Mouse (Mus musculus) megakaryocyte progenitor cell, adult 5-6 weeks (primary cell): ENCODE data around the gene Cntnap2. TPM values are rescaled to one million over a fixed set of nuclear protein-coding genes. Genes with fewer than 3 reads are reported as not detected.
"Not testable (repeated sequence)": the region's sequence is repeated elsewhere in the genome, so short reads cannot be mapped to it uniquely, and the experiment has no call there.

Source experiments
- ATAC-seq: replicated peaks from 2 replicates; pipeline ENCODE4 v1.8.0; 2016; ENCODE audit warnings: mild to moderate bottlenecking, moderate TSS enrichment, inconsistent platforms; ENCODE audit not compliant: poor library complexity
- total RNA-seq, 2 experiments: library from RNA; stranded (forward) in 1 of 2; stranded (reverse) in 1 of 2; fragments of 157-497, 149-512 nt in 1 of 2; fragments of 200-1000 nt in 1 of 2; gene quantifications; 2 replicates each; pipeline versions ENCODE4 v1.2.3 to v1.2.4; 2015 to 2017

The Cntnap2 gene
- total RNA-seq, 2 experiments from 2014 or later = not detected

- ATAC-seq = not testable (repeated sequence)
Observed at GRCm38 (mm10) chr6:47223578-47223977, 2164.4 kb downstream of the Cntnap2 start.

GRCm38 (mm10) chr6:47225391-47225790, 2166.2 kb downstream of the Cntnap2 start:
- not testable (repeated sequence) for ATAC-seq

GRCm38 (mm10) chr6:47227601-47228000, 2168.4 kb downstream of the Cntnap2 start:
- ATAC-seq = no peak

GRCm38 (mm10) chr6:47228676-47229317, 2169.6 kb downstream of the Cntnap2 start:
- no peak for ATAC-seq

- no peak for ATAC-seq
Observed at GRCm38 (mm10) chr6:47231513-47231912, 2172.4 kb downstream of the Cntnap2 start.

GRCm38 (mm10) chr6:47239376-47239921, 2180.3 kb downstream of the Cntnap2 start:
- no peak for ATAC-seq

- no peak for ATAC-seq
Observed at GRCm38 (mm10) chr6:47241379-47241778, 2182.2 kb downstream of the Cntnap2 start.

GRCm38 (mm10) chr6:47243863-47244606, 2184.9 kb downstream of the Cntnap2 start:
- ATAC-seq = peak; percentile 93

- ATAC-seq = no peak
Observed at GRCm38 (mm10) chr6:47244642-47245041, 2185.5 kb downstream of the Cntnap2 start.

GRCm38 (mm10) chr6:47255270-47255669, 2196.1 kb downstream of the Cntnap2 start:
- ATAC-seq = no peak

GRCm38 (mm10) chr6:47256227-47256887, 2197.2 kb downstream of the Cntnap2 start:
- ATAC-seq = no peak

- no peak for ATAC-seq
Observed at GRCm38 (mm10) chr6:47256918-47257506, 2197.9 kb downstream of the Cntnap2 start.

- ATAC-seq = no peak
Observed at GRCm38 (mm10) chr6:47259626-47260114, 2200.5 kb downstream of the Cntnap2 start.

GRCm38 (mm10) chr6:47267236-47267635, 2208.1 kb downstream of the Cntnap2 start:
- no peak for ATAC-seq

- no peak for ATAC-seq
Observed at GRCm38 (mm10) chr6:47269455-47269854, 2210.3 kb downstream of the Cntnap2 start.

GRCm38 (mm10) chr6:47271576-47271975, 2212.4 kb downstream of the Cntnap2 start:
- ATAC-seq = peak; percentile 89

- no peak for ATAC-seq
Observed at GRCm38 (mm10) chr6:47272606-47273575, 2213.7 kb downstream of the Cntnap2 start.

GRCm38 (mm10) chr6:47275065-47275464, 2215.9 kb downstream of the Cntnap2 start:
- ATAC-seq = no peak

- no peak for ATAC-seq
Observed at GRCm38 (mm10) chr6:47279183-47279582, 2220.0 kb downstream of the Cntnap2 start.

- no peak for ATAC-seq
Observed at GRCm38 (mm10) chr6:47281584-47281983, 2222.4 kb downstream of the Cntnap2 start.
